Mouse (Mus musculus) kidney, postnatal 14 days (tissue): ENCODE data around the gene Ppil2.

Experiments used
- DNase-seq: peaks from one replicate; pipeline ENCODE4 v3.0.0; 2022; ENCODE audit warnings: mixed read lengths

Ppil2 gene

GRCm38 (mm10) chr16:17096938-17097337 lies 14.1 kb downstream of the Ppil2 start:
- no peak for DNase-seq

- no peak for DNase-seq
These were observed 22.7 kb downstream of the Ppil2 start for GRCm38 (mm10) chr16:17088346-17088745.

GRCm38 (mm10) chr16:17086669-17087193 lies 24.3 kb downstream of the Ppil2 start:
- DNase-seq, result no peak

- no peak for DNase-seq
These were observed 24.8 kb downstream of the Ppil2 start for GRCm38 (mm10) chr16:17086241-17086640.

GRCm38 (mm10) chr16:17085636-17086035 lies 25.4 kb downstream of the Ppil2 start:
- DNase-seq, result no peak

GRCm38 (mm10) chr16:17082121-17082792 lies 28.8 kb downstream of the Ppil2 start:
- no peak for DNase-seq

- DNase-seq, result no peak
These were observed 33.0 kb downstream of the Ppil2 start for GRCm38 (mm10) chr16:17078101-17078500.

GRCm38 (mm10) chr16:17076869-17077268 lies 34.2 kb downstream of the Ppil2 start:
- no peak for DNase-seq

- DNase-seq, result no peak
These were observed 34.8 kb downstream of the Ppil2 start for GRCm38 (mm10) chr16:17076301-17076700.

GRCm38 (mm10) chr16:17073000-17073399 lies 38.1 kb downstream of the Ppil2 start:
- no peak for DNase-seq

- DNase-seq, result no peak
These were observed 40.3 kb downstream of the Ppil2 start for GRCm38 (mm10) chr16:17070716-17071115.

- DNase-seq, result peak; percentile 93
These were observed 41.3 kb downstream of the Ppil2 start, which contains the start of gene Ypel1 for GRCm38 (mm10) chr16:17069511-17070443. TSS of gene Ypel1 (plus strand) at chr16:17069696.

- DNase-seq, result no peak
These were observed 43.5 kb downstream of the Ppil2 start for GRCm38 (mm10) chr16:17067552-17067951.

- DNase-seq, result no peak
These were observed 48.7 kb downstream of the Ppil2 start for GRCm38 (mm10) chr16:17062338-17062737.

- DNase-seq, result no peak
These were observed 55.5 kb downstream of the Ppil2 start for GRCm38 (mm10) chr16:17055584-17055983.

- no peak for DNase-seq
These were observed 57.2 kb downstream of the Ppil2 start for GRCm38 (mm10) chr16:17053903-17054302.

GRCm38 (mm10) chr16:17052087-17052486 lies 59.0 kb downstream of the Ppil2 start:
- no peak for DNase-seq

- no peak for DNase-seq
These were observed 61.2 kb downstream of the Ppil2 start for GRCm38 (mm10) chr16:17049886-17050285.

GRCm38 (mm10) chr16:17045287-17045686 lies 65.8 kb downstream of the Ppil2 start:
- DNase-seq, result no peak

- no peak for DNase-seq
These were observed 66.7 kb downstream of the Ppil2 start for GRCm38 (mm10) chr16:17044320-17044719.

GRCm38 (mm10) chr16:17041417-17041816 lies 69.6 kb downstream of the Ppil2 start:
- no peak for DNase-seq

GRCm38 (mm10) chr16:17040716-17041115 lies 70.3 kb downstream of the Ppil2 start:
- no peak for DNase-seq
